Mouse (Mus musculus) heart, embryonic 15.5 days (tissue): ENCODE results near the gene 4930572O03Rik. TPM values are rescaled to one million over a fixed set of nuclear protein-coding genes. Genes with fewer than 3 reads are reported as not detected.
"Not testable (repeated sequence)": the region's sequence is repeated elsewhere in the genome, so short reads cannot be mapped to it uniquely, and the experiment has no call there.

Experiments
- ATAC-seq: fragments of 200-750 bp; cut with Nextera tagmentation; replicated peaks from 2 replicates; pipeline ENCODE4 v1.8.0; 2017; ENCODE audit warnings: low read depth, moderate TSS enrichment; ENCODE audit not compliant: insufficient number of reproducible peaks, insufficient read depth, low FRiP score
- H3K27ac ChIP-seq: fragments of 300-500 bp; sonication (generic); 2 replicates; pipeline ENCODE4 v1.5.1; 2015; ENCODE audit warnings: mild to moderate bottlenecking, inconsistent platforms
- H3K27me3 ChIP-seq: fragments of 300-500 bp; sonication (generic); 2 replicates; pipeline ENCODE4 v1.6.1; 2015; ENCODE audit warnings: inconsistent platforms
- H3K36me3 ChIP-seq: fragments of 300-500 bp; sonication (generic); 2 replicates; pipeline ENCODE4 v1.6.1; 2015; ENCODE audit warnings: mild to moderate bottlenecking, inconsistent platforms
- H3K4me1 ChIP-seq: fragments of 300-500 bp; sonication (generic); replicated peaks from 2 replicates; pipeline ENCODE4 v1.6.1; 2015; ENCODE audit warnings: inconsistent platforms
- H3K4me2 ChIP-seq: fragments of 300-500 bp; sonication (generic); 2 replicates; pipeline ENCODE4 v1.6.1; 2015; ENCODE audit warnings: inconsistent platforms, mild to moderate bottlenecking, moderate library complexity
- H3K4me3 ChIP-seq: fragments of 300-500 bp; sonication (generic); 2 replicates; pipeline ENCODE4 v1.5.1; 2015; ENCODE audit warnings: mild to moderate bottlenecking, inconsistent platforms
- H3K9ac ChIP-seq: fragments of 300-500 bp; sonication (generic); 2 replicates; pipeline ENCODE4 v1.6.1; 2015; ENCODE audit warnings: mild to moderate bottlenecking, inconsistent platforms
- H3K9me3 ChIP-seq: fragments of 300-500 bp; sonication (generic); replicated peaks from 2 replicates; pipeline ENCODE4 v1.6.1; 2016; ENCODE audit warnings: inconsistent platforms
- WGBS: fragments of 180-500 bp; shearing (Covaris S2); methylation state at CpG from one replicate; pipeline ENCODE4 v1.1.7; 2015; ENCODE audit warnings: mixed read lengths; 5-methylcytosine and 5-hydroxymethylcytosine counted together
- polyA plus RNA-seq: library from polyadenylated mRNA; unstranded; fragments of >200 nt; fragmentation: Nextera tagmentation; extraction: Ambion mirVana; gene quantifications from 2 replicates; pipeline ENCODE4 v1.2.1, GENCODE M21; 2015

Gene 4930572O03Rik
- polyA plus RNA-seq, result not detected in 2 replicates

- not testable (repeated sequence) for H3K27ac ChIP-seq, H3K9me3 ChIP-seq, ATAC-seq, H3K36me3 ChIP-seq, H3K4me1 ChIP-seq, H3K4me2 ChIP-seq, H3K27me3 ChIP-seq, H3K9ac ChIP-seq, H3K4me3 ChIP-seq
- 67% methylated on average over 1 of the region's 1 CpGs for WGBS
Measured at GRCm38 (mm10) chr5:15656959-15657358, at the start of gene 4930572O03Rik. TSS of gene 4930572O03Rik (minus strand) at chr5:15657059.

- ATAC-seq, H3K27ac ChIP-seq: not testable (repeated sequence)
Measured at GRCm38 (mm10) chr5:15702891-15703290, 46.0 kb upstream of the 4930572O03Rik start.

GRCm38 (mm10) chr5:15697719-15698118 lies 40.9 kb upstream of the 4930572O03Rik start:
- not testable (repeated sequence) for H3K36me3 ChIP-seq, H3K27me3 ChIP-seq, H3K9ac ChIP-seq, H3K9me3 ChIP-seq, H3K4me1 ChIP-seq, H3K4me2 ChIP-seq, H3K27ac ChIP-seq, H3K4me3 ChIP-seq
- WGBS, result 23% methylated on average over 2 of the region's 2 CpGs
- peak; percentile 66 for ATAC-seq

More at GRCm38 (mm10) chr5:15702891-15703290, 46.0 kb upstream of the 4930572O03Rik start:
- H3K9me3 ChIP-seq, H3K9ac ChIP-seq, H3K4me3 ChIP-seq, H3K36me3 ChIP-seq, H3K27me3 ChIP-seq, H3K4me2 ChIP-seq, H3K4me1 ChIP-seq: not testable (repeated sequence)
- WGBS, result 21% methylated on average over 5 of the region's 5 CpGs

- H3K4me3 ChIP-seq, ATAC-seq, H3K4me1 ChIP-seq, H3K9ac ChIP-seq, H3K27me3 ChIP-seq, H3K36me3 ChIP-seq, H3K4me2 ChIP-seq, H3K27ac ChIP-seq, H3K9me3 ChIP-seq: not testable (repeated sequence)
- 74% methylated on average over 4 of the region's 4 CpGs for WGBS
Measured at GRCm38 (mm10) chr5:15691849-15692248, 35.0 kb upstream of the 4930572O03Rik start.

- not testable (repeated sequence) for ATAC-seq, H3K9me3 ChIP-seq
- 60% methylated on average over 4 of the region's 4 CpGs for WGBS
Measured at GRCm38 (mm10) chr5:15690822-15691221, 34.0 kb upstream of the 4930572O03Rik start.

GRCm38 (mm10) chr5:15689659-15690213 lies 32.9 kb upstream of the 4930572O03Rik start:
- H3K4me2 ChIP-seq, H3K9ac ChIP-seq, H3K27me3 ChIP-seq, H3K4me3 ChIP-seq, H3K4me1 ChIP-seq, H3K27ac ChIP-seq, H3K9me3 ChIP-seq, H3K36me3 ChIP-seq: not testable (repeated sequence)
- WGBS, result 62% methylated on average over 6 of the region's 6 CpGs
- ATAC-seq, result peak; percentile 76

More at GRCm38 (mm10) chr5:15690822-15691221, 34.0 kb upstream of the 4930572O03Rik start:
- not testable (repeated sequence) for H3K27me3 ChIP-seq, H3K36me3 ChIP-seq, H3K4me3 ChIP-seq, H3K4me1 ChIP-seq, H3K27ac ChIP-seq, H3K4me2 ChIP-seq, H3K9ac ChIP-seq

- H3K4me1 ChIP-seq, H3K36me3 ChIP-seq, H3K9ac ChIP-seq, H3K4me2 ChIP-seq, H3K4me3 ChIP-seq, H3K27me3 ChIP-seq, H3K27ac ChIP-seq: not testable (repeated sequence)
- WGBS, result 58% methylated on average over 4 of the region's 4 CpGs
- peak; percentile 85 for ATAC-seq
- peaks cover 11% of the 10 kb centered on the region; the same call in 1 of the 2 replicates for H3K9me3 ChIP-seq
Measured at GRCm38 (mm10) chr5:15688874-15689658, 32.2 kb upstream of the 4930572O03Rik start.

- not testable (repeated sequence) for H3K9ac ChIP-seq, H3K36me3 ChIP-seq, H3K4me1 ChIP-seq, H3K4me2 ChIP-seq, H3K27me3 ChIP-seq, H3K27ac ChIP-seq, H3K4me3 ChIP-seq
- 71% methylated on average over 8 of the region's 10 CpGs for WGBS
- H3K9me3 ChIP-seq, result peaks cover 13% of the 10 kb centered on the region; the same call in 1 of the 2 replicates
- peak; percentile 55 for ATAC-seq
Measured at GRCm38 (mm10) chr5:15681301-15682035, 24.6 kb upstream of the 4930572O03Rik start.

GRCm38 (mm10) chr5:15679980-15680949 lies 23.4 kb upstream of the 4930572O03Rik start:
- ATAC-seq, result peak; percentile 80
- not testable (repeated sequence) for H3K4me3 ChIP-seq, H3K4me2 ChIP-seq, H3K4me1 ChIP-seq, H3K9ac ChIP-seq, H3K27ac ChIP-seq, H3K36me3 ChIP-seq, H3K27me3 ChIP-seq
- WGBS, result 60% methylated on average over 13 of the region's 13 CpGs
- H3K9me3 ChIP-seq, result peaks cover 13% of the 10 kb centered on the region; the same call in 1 of the 2 replicates

GRCm38 (mm10) chr5:15678907-15679306 lies 22.0 kb upstream of the 4930572O03Rik start:
- WGBS, result 62% methylated on average over 2 of the region's 2 CpGs
- H3K4me1 ChIP-seq, H3K4me2 ChIP-seq, H3K9me3 ChIP-seq, H3K36me3 ChIP-seq, H3K9ac ChIP-seq, H3K27me3 ChIP-seq, H3K4me3 ChIP-seq, H3K27ac ChIP-seq, ATAC-seq: not testable (repeated sequence)

GRCm38 (mm10) chr5:15677750-15678149 lies 20.9 kb upstream of the 4930572O03Rik start:
- H3K36me3 ChIP-seq, H3K9ac ChIP-seq, H3K27ac ChIP-seq, H3K27me3 ChIP-seq, H3K4me3 ChIP-seq, H3K4me1 ChIP-seq, H3K9me3 ChIP-seq, H3K4me2 ChIP-seq: not testable (repeated sequence)
- WGBS, result 80% methylated on average over 4 of the region's 4 CpGs
- ATAC-seq, result peak; percentile 67
